Mouse (Mus musculus) lung, adult 2 months (tissue): ENCODE results near the gene Bbs5.
"Not testable (repeated sequence)": the region's sequence is repeated elsewhere in the genome, so short reads cannot be mapped to it uniquely, and the experiment has no call there.

Experiments used
- CTCF ChIP-seq: fragments of 200-500 bp; IDR thresholded peaks from 2 replicates; pipeline ENCODE4 v1.5.1; 2011; ENCODE audit warnings: mild to moderate bottlenecking, low read length, control low read depth; ENCODE audit not compliant: insufficient read depth
- POLR2A ChIP-seq: fragments of 200-500 bp; IDR thresholded peaks from 2 replicates; pipeline ENCODE4 v1.6.1; 2011; ENCODE audit warnings: low read depth, mild to moderate bottlenecking, control low read depth, low read length, borderline replicate concordance; ENCODE audit errors: extremely low read depth

GRCm38 (mm10) chr2:69637989-69638388 lies 9.0 kb upstream of the Bbs5 start:
- not testable (repeated sequence) for TF ChIP-seq CTCF, POLR2A
